Mouse (Mus musculus) thymus, postnatal 14 days (tissue): ENCODE measurements around the gene Hacl1.

Experiments used
- DNase-seq: peaks from one replicate; pipeline ENCODE4 v3.0.0; 2021

Gene Hacl1

GRCm38 (mm10) chr14:31572561-31573175 is 68.4 kb downstream of the Hacl1 start:
- no peak for DNase-seq

GRCm38 (mm10) chr14:31571419-31571818 is 69.7 kb downstream of the Hacl1 start:
- DNase-seq = peak; percentile 55

GRCm38 (mm10) chr14:31570131-31570951 is 70.7 kb downstream of the Hacl1 start:
- DNase-seq = peak; percentile 77

- DNase-seq = peak; percentile 83
Observed at GRCm38 (mm10) chr14:31569151-31569631, 71.9 kb downstream of the Hacl1 start.

GRCm38 (mm10) chr14:31565478-31566212 is 75.4 kb downstream of the Hacl1 start:
- peak; percentile 8 for DNase-seq

GRCm38 (mm10) chr14:31564452-31565179 is 76.5 kb downstream of the Hacl1 start:
- DNase-seq = peak; percentile 58

- no peak for DNase-seq
Observed at GRCm38 (mm10) chr14:31560886-31561285, 80.2 kb downstream of the Hacl1 start.

- DNase-seq = no peak
Observed at GRCm38 (mm10) chr14:31559216-31559615, 81.9 kb downstream of the Hacl1 start.

GRCm38 (mm10) chr14:31557784-31558183 is 83.3 kb downstream of the Hacl1 start:
- DNase-seq = no peak

- peak; percentile 57 for DNase-seq
Observed at GRCm38 (mm10) chr14:31557273-31557672, 83.8 kb downstream of the Hacl1 start.

- DNase-seq = peak; percentile 58
Observed at GRCm38 (mm10) chr14:31556526-31557260, 84.4 kb downstream of the Hacl1 start.

GRCm38 (mm10) chr14:31555963-31556434 is 85.1 kb downstream of the Hacl1 start:
- peak; percentile 97 for DNase-seq

GRCm38 (mm10) chr14:31555021-31555420 is 86.1 kb downstream of the Hacl1 start:
- peak; percentile 78 for DNase-seq
